Mouse (Mus musculus) adrenal gland, adult (tissue): ENCODE data around the gene Lrrc75a.

Source experiments
- DNase-seq, 2 experiments: peaks; one replicate each; pipeline ENCODE4 v3.0.0; 2022 to 2023; ENCODE audit warnings: low spot score in 1 of 2; ENCODE audit not compliant: inconsistent age in 2 of 2

Gene Lrrc75a

GRCm38 (mm10) chr11:62645732-62646494 lies 2.4 kb downstream of the Lrrc75a start:
- peak; percentile 68 to 89 for DNase-seq

- peak; percentile 72 to 82 for DNase-seq
Observed at GRCm38 (mm10) chr11:62645337-62645675, 3.0 kb downstream of the Lrrc75a start.

- DNase-seq = peak in 1 of 2 experiments; percentile 22
Observed at GRCm38 (mm10) chr11:62644602-62645336, 3.6 kb downstream of the Lrrc75a start.

- peak; percentile 51 to 78 for DNase-seq
Observed at GRCm38 (mm10) chr11:62643681-62644363, 4.5 kb downstream of the Lrrc75a start.

GRCm38 (mm10) chr11:62643011-62643631 lies 5.2 kb downstream of the Lrrc75a start:
- DNase-seq = peak; percentile 65 to 84

GRCm38 (mm10) chr11:62642023-62642844 lies 6.1 kb downstream of the Lrrc75a start:
- DNase-seq = peak in 1 of 2 experiments; percentile 65

- DNase-seq = no peak
Observed at GRCm38 (mm10) chr11:62640378-62640777, 7.9 kb downstream of the Lrrc75a start.

- peak in 1 of 2 experiments; percentile 53 for DNase-seq
Observed at GRCm38 (mm10) chr11:62638402-62638801, 9.9 kb downstream of the Lrrc75a start.

GRCm38 (mm10) chr11:62637806-62638205 lies 10.5 kb downstream of the Lrrc75a start:
- DNase-seq = peak; percentile 77 to 83

- DNase-seq = peak; percentile 83 to 91
Observed at GRCm38 (mm10) chr11:62637401-62637800, 10.9 kb downstream of the Lrrc75a start.

- DNase-seq = peak in 1 of 2 experiments; percentile 67
Observed at GRCm38 (mm10) chr11:62636840-62637221, 11.5 kb downstream of the Lrrc75a start.

GRCm38 (mm10) chr11:62636105-62636839 lies 12.1 kb downstream of the Lrrc75a start:
- DNase-seq = peak in 1 of 2 experiments; percentile 71

GRCm38 (mm10) chr11:62635406-62635805 lies 12.9 kb downstream of the Lrrc75a start:
- peak in 1 of 2 experiments; percentile 67 for DNase-seq

GRCm38 (mm10) chr11:62631138-62631537 lies 17.2 kb downstream of the Lrrc75a start:
- no peak for DNase-seq

- peak in 1 of 2 experiments; percentile 67 for DNase-seq
Observed at GRCm38 (mm10) chr11:62630225-62630821, 18.0 kb downstream of the Lrrc75a start.

- DNase-seq = peak; percentile 87 to 93
Observed at GRCm38 (mm10) chr11:62629352-62630224, 18.7 kb downstream of the Lrrc75a start.

- DNase-seq = peak; percentile 79 to 94
Observed at GRCm38 (mm10) chr11:62624341-62625291, 23.7 kb downstream of the Lrrc75a start.
